Mouse (Mus musculus): ENCODE measurements around the gene Plvap. TPM values are rescaled to one million over a fixed set of nuclear protein-coding genes. Genes with fewer than 3 reads are reported as not detected.

Gene Plvap
- polyA plus RNA-seq, 1 experiment from 2014 or later, result 35.3 TPM

- Histone ChIP-seq H3K9me3 (ENCODE audit: control insufficient read depth, low read length) (no peaks in the 10 kb centered on the region), H3K27ac (ENCODE audit: low read depth, low read length) (peak overlapping the region; percentile 24; the same call in 1 of the 2 replicates), H3K4me2 (replicated peaks; ENCODE audit: low read depth, low read length) (no peak overlapping the region), H3K27me3 (ENCODE audit: control insufficient read depth, insufficient read depth, low read length) (peaks cover 2% of the 10 kb centered on the region; the same call in 1 of the 2 replicates), H3K4me1 (replicated peaks; ENCODE audit: control insufficient read depth, insufficient read depth, low read length) (peaks cover 11% of the 10 kb centered on the region), H3K4me3 (ENCODE audit: low read depth, low read length) (peak overlapping the region; percentile 91), H3K9ac (ENCODE audit: low read depth, low read length) (no peak overlapping the region; the same call in 1 of the 2 replicates), H3K36me3 (ENCODE audit: control insufficient read depth, insufficient read depth, low read length) (peaks cover 7% of the 10 kb centered on the region; the same call in 1 of the 2 replicates)
- ATAC-seq (ENCODE audit: low FRiP score) (no peak), DNase-seq (ENCODE audit: low spot score) (no peak)
- 33% methylated on average over 7 of the region's 7 CpGs for WGBS
These were observed 25.4 kb downstream of the Plvap start for GRCm38 (mm10) chr8:71486136-71486529.

- peak; percentile 76 for ATAC-seq (ENCODE audit: low FRiP score)
- 5% methylated on average over 54 of the region's 58 CpGs for WGBS
These were observed 26.1 kb downstream of the Plvap start, which contains the start of gene Ano8 for GRCm38 (mm10) chr8:71485142-71486135. Gene Ano8, minus strand, starts transcription at chr8:71485963.

GRCm38 (mm10) chr8:71484736-71485135 lies 26.8 kb downstream of the Plvap start:
- Histone ChIP-seq H3K4me3 (ENCODE audit: low read depth, low read length) (peak overlapping the region; percentile 91), H3K27ac (ENCODE audit: low read depth, low read length) (no peak overlapping the region), H3K36me3 (ENCODE audit: control insufficient read depth, insufficient read depth, low read length) (peaks cover 7% of the 10 kb centered on the region; the same call in 1 of the 2 replicates), H3K9ac (ENCODE audit: low read depth, low read length) (peak overlapping the region; percentile 98), H3K4me1 (replicated peaks; ENCODE audit: control insufficient read depth, insufficient read depth, low read length) (peaks cover 11% of the 10 kb centered on the region), H3K9me3 (ENCODE audit: control insufficient read depth, low read length) (no peaks in the 10 kb centered on the region), H3K27me3 (ENCODE audit: control insufficient read depth, insufficient read depth, low read length) (peaks cover 2% of the 10 kb centered on the region; the same call in 1 of the 2 replicates), H3K4me2 (replicated peaks; ENCODE audit: low read depth, low read length) (peak overlapping the region; percentile 76)
- no peak for DNase-seq (ENCODE audit: low spot score)
- ATAC-seq (ENCODE audit: low FRiP score), result no peak
- WGBS, result 95% methylated on average over 19 of the region's 19 CpGs

More at GRCm38 (mm10) chr8:71485142-71486135, 26.1 kb downstream of the Plvap start, which contains the start of gene Ano8:
- peaks cover 11% of the 10 kb centered on the region for H3K4me1 ChIP-seq (replicated peaks; ENCODE audit: control insufficient read depth, insufficient read depth, low read length)
- H3K9me3 ChIP-seq (ENCODE audit: control insufficient read depth, low read length), result no peaks in the 10 kb centered on the region
- H3K9ac ChIP-seq (ENCODE audit: low read depth, low read length), result peak within 1 kb of the TSS; percentile 98
- peak within 1 kb of the TSS; percentile 76 for H3K4me2 ChIP-seq (replicated peaks; ENCODE audit: low read depth, low read length)
- peak within 1 kb of the TSS; percentile 89 for H3K27ac ChIP-seq (ENCODE audit: low read depth, low read length)
- peaks cover 2% of the 10 kb centered on the region; the same call in 1 of the 2 replicates for H3K27me3 ChIP-seq (ENCODE audit: control insufficient read depth, insufficient read depth, low read length)
- DNase-seq (ENCODE audit: low spot score), result peak; percentile 91
- H3K4me3 ChIP-seq (ENCODE audit: low read depth, low read length), result peak within 1 kb of the TSS; percentile 91
- H3K36me3 ChIP-seq (ENCODE audit: control insufficient read depth, insufficient read depth, low read length), result peaks cover 7% of the 10 kb centered on the region; the same call in 1 of the 2 replicates

- ATAC-seq (ENCODE audit: low FRiP score) (no peak), DNase-seq (ENCODE audit: low spot score) (peak; percentile 59)
- Histone ChIP-seq H3K36me3 (ENCODE audit: control insufficient read depth, insufficient read depth, low read length) (peaks cover 7% of the 10 kb centered on the region; the same call in 1 of the 2 replicates), H3K9me3 (ENCODE audit: control insufficient read depth, low read length) (no peaks in the 10 kb centered on the region), H3K4me1 (replicated peaks; ENCODE audit: control insufficient read depth, insufficient read depth, low read length) (peaks cover 6% of the 10 kb centered on the region), H3K27me3 (ENCODE audit: control insufficient read depth, insufficient read depth, low read length) (peaks cover 2% of the 10 kb centered on the region; the same call in 1 of the 2 replicates), H3K27ac (ENCODE audit: low read depth, low read length) (no peak overlapping the region), H3K4me3 (ENCODE audit: low read depth, low read length) (no peak overlapping the region), H3K9ac (ENCODE audit: low read depth, low read length) (no peak overlapping the region), H3K4me2 (replicated peaks; ENCODE audit: low read depth, low read length) (no peak overlapping the region)
- 45% methylated on average over 8 of the region's 8 CpGs for WGBS
These were observed 27.6 kb downstream of the Plvap start for GRCm38 (mm10) chr8:71483932-71484331.

- Histone ChIP-seq H3K36me3 (ENCODE audit: control insufficient read depth, insufficient read depth, low read length) (peaks cover 5% of the 10 kb centered on the region; the same call in 1 of the 2 replicates), H3K4me2 (replicated peaks; ENCODE audit: low read depth, low read length) (no peak overlapping the region), H3K4me3 (ENCODE audit: low read depth, low read length) (no peak overlapping the region), H3K4me1 (replicated peaks; ENCODE audit: control insufficient read depth, insufficient read depth, low read length) (peaks cover 6% of the 10 kb centered on the region; the same call in 1 of the 2 replicates), H3K9me3 (ENCODE audit: control insufficient read depth, low read length) (no peaks in the 10 kb centered on the region), H3K27ac (ENCODE audit: low read depth, low read length) (no peak overlapping the region), H3K9ac (ENCODE audit: low read depth, low read length) (no peak overlapping the region), H3K27me3 (ENCODE audit: control insufficient read depth, insufficient read depth, low read length) (peaks cover 2% of the 10 kb centered on the region; the same call in 1 of the 2 replicates)
- 93% methylated on average over 11 of the region's 11 CpGs for WGBS
- ATAC-seq (ENCODE audit: low FRiP score) (no peak), DNase-seq (ENCODE audit: low spot score) (no peak)
These were observed 32.6 kb downstream of the Plvap start for GRCm38 (mm10) chr8:71478943-71479342.

- no peak overlapping the region for H3K4me3 ChIP-seq (ENCODE audit: low read depth, low read length)
- H3K27me3 ChIP-seq (ENCODE audit: control insufficient read depth, insufficient read depth, low read length), result peaks cover 2% of the 10 kb centered on the region; the same call in 1 of the 2 replicates
- H3K27ac ChIP-seq (ENCODE audit: low read depth, low read length), result 0 out of 2 replicates have a peak overlapping the region, but pooled peaks have one; percentile 83
- H3K4me2 ChIP-seq (replicated peaks; ENCODE audit: low read depth, low read length), result peak overlapping the region; percentile 95
- no peaks in the 10 kb centered on the region for H3K9me3 ChIP-seq (ENCODE audit: control insufficient read depth, low read length)
- DNase-seq (ENCODE audit: low spot score), result peak; percentile 59
- H3K36me3 ChIP-seq (ENCODE audit: control insufficient read depth, insufficient read depth, low read length), result peaks cover 4% of the 10 kb centered on the region; the same call in 1 of the 2 replicates
- WGBS, result 38% methylated on average over 14 of the region's 14 CpGs
- H3K9ac ChIP-seq (ENCODE audit: low read depth, low read length), result no peak overlapping the region
- ATAC-seq (ENCODE audit: low FRiP score), result no peak
- H3K4me1 ChIP-seq (replicated peaks; ENCODE audit: control insufficient read depth, insufficient read depth, low read length), result peaks cover 6% of the 10 kb centered on the region; the same call in 1 of the 2 replicates
These were observed 34.2 kb downstream of the Plvap start for GRCm38 (mm10) chr8:71477196-71477845.

GRCm38 (mm10) chr8:71476099-71476940 lies 35.2 kb downstream of the Plvap start:
- Histone ChIP-seq H3K4me1 (replicated peaks; ENCODE audit: control insufficient read depth, insufficient read depth, low read length) (peaks cover 6% of the 10 kb centered on the region; the same call in 1 of the 2 replicates), H3K4me3 (ENCODE audit: low read depth, low read length) (peak overlapping the region; percentile 54), H3K27ac (ENCODE audit: low read depth, low read length) (peak overlapping the region; percentile 83), H3K9me3 (ENCODE audit: control insufficient read depth, low read length) (no peaks in the 10 kb centered on the region), H3K9ac (ENCODE audit: low read depth, low read length) (peak overlapping the region; percentile 65), H3K36me3 (ENCODE audit: control insufficient read depth, insufficient read depth, low read length) (peaks cover 4% of the 10 kb centered on the region; the same call in 1 of the 2 replicates), H3K4me2 (replicated peaks; ENCODE audit: low read depth, low read length) (peak overlapping the region; percentile 95), H3K27me3 (ENCODE audit: control insufficient read depth, insufficient read depth, low read length) (no peaks in the 10 kb centered on the region)
- DNase-seq (ENCODE audit: low spot score) (peak; percentile 85), ATAC-seq (ENCODE audit: low FRiP score) (peak; percentile 68)
- WGBS, result under 1% methylated on average over 74 of the region's 121 CpGs
